Mouse (Mus musculus) right cerebral cortex, postnatal 4 days (tissue): Measurements from ENCODE around the gene Slc3a2.
"Not testable (repeated sequence)": the region's sequence is repeated elsewhere in the genome, so short reads cannot be mapped to it uniquely, and the experiment has no call there.

Experiments used
- DNase-seq: peaks from one replicate; pipeline ENCODE4 v3.0.0-alpha.2; 2022

Slc3a2 gene

GRCm38 (mm10) chr19:8726609-8727390 is 3.6 kb upstream of the Slc3a2 start:
- no peak for DNase-seq

DNA sequence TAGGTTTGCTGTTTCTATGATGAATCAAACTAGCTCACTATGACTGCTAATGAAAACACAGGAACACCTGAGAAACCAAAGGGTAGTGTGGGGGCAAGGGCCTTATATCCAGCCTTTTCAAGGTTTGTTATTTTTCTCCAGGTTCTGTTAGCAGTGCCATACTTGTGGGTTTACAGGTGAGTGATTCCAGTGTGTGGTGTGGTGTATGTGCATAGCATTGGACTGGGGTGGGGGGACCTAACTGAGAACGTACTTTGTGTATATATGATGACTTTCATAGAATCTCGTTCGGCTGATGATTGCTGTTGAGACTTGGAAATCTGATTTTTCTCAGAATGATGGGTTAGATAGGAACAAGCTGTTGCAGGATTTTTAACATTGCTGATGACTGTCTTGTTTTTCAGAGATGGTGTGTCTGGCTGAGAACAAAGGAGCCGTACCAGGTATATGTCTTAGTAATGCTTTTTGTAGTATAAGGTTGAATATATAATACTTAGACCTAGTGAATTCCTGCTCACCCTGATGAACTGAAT is 2.0 kb upstream of the Slc3a2 start:
- no peak for DNase-seq

DNA sequence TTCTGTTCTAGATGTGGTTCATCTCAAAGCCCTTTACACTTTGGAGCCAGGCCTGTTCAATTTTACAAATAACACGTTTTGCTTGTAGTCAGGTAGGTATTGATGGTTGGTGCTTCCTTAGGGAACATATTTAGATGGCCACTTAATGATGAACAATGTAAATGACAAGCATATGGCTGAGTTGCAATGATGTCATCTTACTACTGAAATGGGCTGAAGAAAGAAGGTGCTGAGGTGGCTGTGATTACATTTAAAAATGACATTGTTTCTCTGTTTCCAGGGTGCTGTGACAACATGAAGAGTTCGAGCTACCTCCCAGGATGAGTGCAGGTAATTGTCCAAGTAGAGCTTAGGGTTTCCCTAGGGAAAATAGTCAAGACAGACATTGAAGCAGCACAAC is 1.2 kb upstream of the Slc3a2 start:
- no peak for DNase-seq

GRCm38 (mm10) chr19:8723574-8724346 is 591 bp upstream of the Slc3a2 start:
- no peak for DNase-seq

- no peak for DNase-seq
Observed at GRCm38 (mm10) chr19:8722559-8722906, 636 bp downstream of the Slc3a2 start.

DNA sequence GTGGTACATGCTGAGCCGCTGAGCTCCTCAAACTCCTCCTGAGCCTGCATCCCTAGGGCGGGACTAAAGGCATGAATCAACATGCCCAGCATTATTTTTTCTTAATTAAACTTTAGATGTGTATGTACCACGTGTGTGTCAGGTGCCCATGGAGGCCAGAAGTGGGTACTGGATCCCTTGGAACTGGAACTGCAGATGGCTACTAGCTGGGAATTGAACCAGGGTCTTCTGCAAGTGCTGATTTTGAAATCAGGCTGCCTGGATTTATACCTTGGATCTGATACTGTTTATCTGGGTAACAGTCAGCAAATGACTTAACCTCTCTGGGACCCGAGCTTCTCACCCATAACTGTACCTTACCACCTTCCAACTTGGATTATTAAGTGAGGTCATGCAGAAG is 1.1 kb downstream of the Slc3a2 start:
- no peak for DNase-seq

DNA sequence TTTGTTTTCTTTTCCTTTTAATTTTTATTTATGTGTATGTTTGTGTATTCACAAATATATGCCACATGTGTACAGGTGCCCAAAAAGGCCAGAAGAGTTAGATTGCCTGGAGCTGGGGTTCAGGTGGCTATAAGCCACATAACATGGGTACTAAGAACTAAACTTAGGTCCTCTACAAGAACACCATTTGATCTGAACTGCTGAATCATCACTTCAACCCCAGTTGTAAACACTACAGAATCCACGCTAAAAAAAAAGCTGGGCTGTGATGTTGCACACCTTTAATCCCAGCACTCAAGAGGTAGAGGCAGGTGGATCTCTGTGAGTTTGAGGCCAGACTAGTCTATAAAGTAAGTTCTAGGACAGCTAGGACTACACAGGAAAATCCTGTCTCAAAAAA is 1.8 kb downstream of the Slc3a2 start:
- DNase-seq = no peak

- DNase-seq = not testable (repeated sequence)
Observed at GRCm38 (mm10) chr19:8719037-8719436, 4.1 kb downstream of the Slc3a2 start.

GRCm38 (mm10) chr19:8718357-8718756 is 4.8 kb downstream of the Slc3a2 start:
- peak; percentile 54 for DNase-seq

DNA sequence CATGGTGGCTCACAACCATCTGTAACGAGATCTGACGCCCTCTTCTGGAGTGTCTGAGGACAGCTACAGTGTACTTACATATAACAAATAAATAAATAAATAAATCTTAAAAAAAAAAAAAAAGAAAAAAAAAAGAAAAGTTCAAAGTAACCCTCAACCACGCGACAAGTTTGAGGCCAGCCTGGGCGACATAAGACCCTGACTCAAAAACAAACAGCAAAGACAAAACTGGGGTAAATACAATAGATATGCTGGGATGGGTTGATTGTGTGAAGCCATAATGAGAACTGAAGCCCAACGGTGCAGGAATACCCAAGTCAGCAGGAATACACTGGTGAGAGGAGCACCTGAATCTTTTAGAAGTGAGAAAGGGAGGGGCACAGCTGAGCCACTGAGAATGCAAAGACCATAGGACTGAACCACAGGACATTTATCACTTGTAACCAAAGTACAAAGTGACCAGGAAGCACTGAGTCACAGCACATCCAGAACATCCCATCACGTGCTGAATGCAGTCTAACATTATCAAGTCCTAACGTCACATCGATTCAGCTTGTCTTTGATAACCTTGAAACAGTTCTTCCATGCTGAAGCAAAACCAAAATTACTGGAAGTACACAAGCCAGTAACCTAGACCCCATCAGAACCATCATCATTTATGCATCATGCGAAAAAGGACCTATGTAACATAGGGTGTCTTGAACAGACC is 6.2 kb downstream of the Slc3a2 start:
- no peak for DNase-seq

DNA sequence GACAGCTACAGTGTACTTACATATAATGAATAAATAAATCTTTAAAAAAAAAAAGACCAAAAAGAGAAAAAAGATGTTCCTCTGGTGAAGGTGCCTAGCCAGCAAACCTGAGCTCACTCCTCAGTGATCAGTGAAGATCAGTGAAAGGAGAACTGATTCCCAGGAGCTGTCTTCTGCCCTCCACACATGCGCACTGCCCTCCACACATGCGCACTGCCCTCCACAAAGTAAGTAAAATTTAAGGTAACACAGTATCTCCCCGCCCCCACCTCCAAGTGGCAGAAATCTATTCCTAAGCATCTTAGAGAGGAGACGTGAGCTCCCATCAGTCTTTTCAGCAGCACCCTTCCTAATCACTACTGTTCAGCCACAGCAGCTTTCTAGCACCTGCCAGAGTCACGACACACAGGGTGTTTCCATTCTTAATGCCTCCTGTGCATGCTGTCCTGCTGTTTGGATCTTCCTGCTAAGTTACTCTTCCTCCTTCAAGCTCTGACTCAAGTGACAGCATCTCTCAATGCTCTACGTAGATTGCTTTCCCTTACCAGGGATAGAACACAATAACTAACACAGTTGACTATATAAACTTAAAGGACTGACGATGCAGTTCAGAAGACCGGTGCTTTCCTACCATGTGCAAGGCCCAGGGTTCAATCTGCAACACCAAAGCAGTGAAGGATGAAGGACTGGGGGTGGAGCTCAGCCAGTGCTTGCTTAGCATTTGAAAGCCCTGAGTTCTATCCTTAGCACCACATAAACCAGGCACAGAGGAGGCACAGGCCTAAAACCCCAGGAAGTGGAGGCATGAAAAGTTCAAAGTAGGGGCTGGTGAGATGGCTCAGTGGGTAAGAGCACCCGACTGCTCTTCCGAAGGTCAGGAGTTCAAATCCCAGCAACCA is 7.1 kb downstream of the Slc3a2 start:
- DNase-seq = no peak

DNA sequence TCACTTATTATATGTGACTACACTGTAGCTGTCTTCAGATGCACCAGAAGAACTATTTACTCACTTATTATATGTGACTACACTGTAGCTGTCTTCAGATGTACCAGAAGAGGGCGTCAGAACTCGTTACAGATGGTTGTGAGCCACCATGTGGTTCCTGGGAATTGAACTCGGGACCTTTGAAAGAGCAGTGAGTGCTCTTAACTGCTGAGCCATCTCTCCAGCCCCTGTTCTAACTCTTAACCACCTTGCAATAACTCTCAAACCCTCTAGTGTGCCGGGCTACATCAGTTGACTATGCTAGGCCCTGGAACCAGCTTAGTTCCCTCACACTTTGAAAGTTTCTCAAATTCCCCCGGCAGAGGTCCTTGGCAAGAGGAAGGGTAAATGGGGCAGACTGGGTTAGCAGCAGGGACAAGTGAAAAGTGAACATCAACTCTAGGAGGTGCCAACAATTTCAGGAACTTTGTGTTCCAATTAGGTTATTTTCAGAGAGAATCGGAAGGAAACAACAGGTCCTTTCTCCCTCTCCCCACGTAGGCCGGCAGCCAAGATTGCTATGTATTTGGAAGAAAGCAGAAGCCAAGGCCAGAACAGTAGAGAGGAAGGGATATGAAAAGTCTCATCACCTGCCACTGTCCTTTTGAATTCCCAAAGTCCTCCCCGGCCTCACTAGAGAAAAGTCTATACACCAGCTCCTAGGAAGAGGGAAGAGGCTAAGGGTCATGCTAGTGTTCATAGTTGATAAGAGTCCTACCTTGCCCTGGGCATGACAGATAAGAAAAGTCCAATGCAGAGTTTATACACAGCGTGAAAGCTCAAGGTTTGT is 8.3 kb downstream of the Slc3a2 start:
- DNase-seq = no peak

DNA sequence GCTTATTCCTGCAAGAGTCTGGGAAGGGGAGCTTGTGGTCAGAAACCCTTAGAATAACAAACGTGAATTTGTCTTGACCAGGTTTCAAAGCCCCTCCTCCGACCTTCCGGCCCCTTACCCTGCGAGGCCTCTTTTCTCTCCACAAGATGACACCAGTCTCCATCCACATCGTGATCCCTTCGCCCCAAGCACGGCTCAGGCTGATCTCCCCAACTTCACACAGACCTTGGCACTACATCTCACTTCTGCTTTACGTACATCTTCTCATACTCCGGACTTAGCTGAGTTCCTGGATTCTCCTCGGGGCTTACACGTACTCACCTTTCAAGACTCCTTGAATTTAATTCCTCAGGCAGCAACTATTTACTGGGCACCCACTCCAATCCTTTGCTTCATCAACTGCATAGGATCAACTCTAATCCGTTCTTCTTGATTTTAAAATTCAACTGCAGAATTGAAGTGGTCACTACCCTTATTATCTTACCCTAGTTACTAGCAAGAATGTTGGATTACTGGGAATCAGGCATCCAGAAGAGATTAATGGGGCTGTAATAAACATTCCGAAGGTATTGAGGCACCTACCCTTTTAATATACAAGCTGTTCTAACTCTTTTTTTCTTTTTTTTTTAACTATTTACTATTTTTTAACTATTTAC is 9.0 kb downstream of the Slc3a2 start:
- DNase-seq = no peak

DNA sequence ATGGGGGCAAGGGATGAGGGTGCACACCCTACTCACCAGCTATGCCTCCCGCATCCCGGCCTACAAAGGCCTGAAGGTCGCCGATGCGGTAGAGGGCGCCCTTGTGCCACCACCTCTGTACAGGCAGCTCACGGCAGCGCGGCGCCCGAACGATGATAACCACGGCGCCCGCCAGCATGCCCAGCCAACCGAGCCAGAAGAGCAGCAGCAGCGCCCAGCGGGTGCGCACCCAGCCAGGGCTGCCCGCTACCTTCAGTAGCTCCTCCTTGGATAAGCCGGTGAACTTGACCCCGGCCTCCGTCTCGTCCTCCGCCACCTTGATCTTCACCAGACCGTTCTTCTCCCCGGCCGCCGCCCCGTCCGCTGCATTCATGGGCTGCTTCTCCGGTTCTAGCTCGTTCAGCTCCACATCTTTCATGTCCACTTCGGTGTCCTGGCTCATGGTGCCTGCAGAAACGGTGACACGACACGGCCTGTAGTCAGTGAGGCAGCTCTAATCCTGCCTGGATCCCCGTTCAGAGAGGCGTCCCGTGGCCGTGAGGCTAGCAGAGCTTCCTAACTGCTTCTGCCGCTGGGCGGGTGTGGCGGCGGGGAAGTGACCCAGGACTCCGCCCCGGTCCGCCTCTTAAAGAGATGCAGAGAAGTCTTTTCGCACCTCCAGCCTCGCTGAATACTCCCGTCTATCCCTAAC is 9.7 kb downstream of the Slc3a2 start:
- peak; percentile 95 for DNase-seq

GRCm38 (mm10) chr19:8712870-8713305 is 10.3 kb downstream of the Slc3a2 start:
- peak; percentile 72 for DNase-seq

DNA sequence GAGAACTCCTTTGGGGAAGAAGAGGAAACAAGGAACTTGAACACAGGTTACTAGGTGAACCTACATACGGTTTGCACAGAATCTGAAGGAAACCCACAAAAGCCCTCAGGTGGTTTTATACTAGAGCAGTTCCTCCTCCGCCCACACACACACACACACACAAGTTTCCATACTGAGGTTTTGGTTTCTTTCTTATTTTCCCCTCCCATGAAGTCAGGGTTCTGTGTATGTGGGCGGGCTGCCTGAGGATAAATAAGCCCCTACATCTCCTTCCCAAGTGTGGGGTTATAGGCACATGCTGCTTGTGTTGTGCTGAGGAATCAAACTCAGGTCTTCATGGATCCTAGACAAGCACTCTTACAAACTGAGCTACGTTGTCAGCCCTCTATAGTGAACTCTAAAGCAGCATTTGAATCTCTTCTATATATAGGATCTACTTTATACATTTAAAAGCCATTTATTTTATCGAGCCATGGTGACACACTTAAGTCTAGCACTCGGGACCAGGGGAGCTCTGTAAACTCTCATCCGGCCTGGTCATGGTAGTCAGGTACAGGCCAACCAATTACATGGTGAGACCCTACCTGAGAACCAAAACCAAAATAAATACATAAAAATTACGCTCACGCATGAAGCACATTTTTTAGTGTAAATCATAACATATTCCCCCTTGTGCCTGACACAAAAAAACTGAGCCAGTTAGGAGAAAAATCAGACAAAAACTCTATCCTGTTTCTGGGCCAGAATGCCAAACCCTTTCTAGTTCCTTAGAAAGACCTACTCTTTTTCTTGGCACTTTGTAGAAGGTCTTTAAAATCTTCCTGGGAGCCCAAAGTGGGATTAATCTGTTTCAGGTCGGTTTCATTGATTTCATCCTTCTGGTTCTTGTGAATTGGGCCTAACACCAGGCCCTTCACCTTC is 11.0 kb downstream of the Slc3a2 start:
- DNase-seq = no peak

DNA sequence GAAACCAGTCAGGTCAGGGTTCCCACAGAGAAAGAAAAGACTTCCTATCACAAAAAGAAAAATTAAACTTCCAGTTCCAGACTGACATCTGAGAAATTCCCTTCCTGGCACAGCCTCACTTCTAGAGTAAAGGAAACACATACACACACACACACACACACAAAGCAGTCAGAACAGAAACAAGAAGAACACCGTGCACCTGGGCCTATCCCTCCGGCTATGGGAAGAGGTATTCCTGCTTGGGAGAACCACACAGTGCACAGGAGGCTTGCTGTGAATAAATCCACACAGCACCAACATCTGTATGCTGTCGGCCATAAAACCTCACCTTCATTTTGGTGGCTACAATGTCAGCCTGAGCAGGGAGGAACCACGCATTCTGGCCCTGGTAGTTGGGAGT is 11.7 kb downstream of the Slc3a2 start:
- no peak for DNase-seq

- no peak for DNase-seq
Observed at GRCm38 (mm10) chr19:8710057-8710456, 13.1 kb downstream of the Slc3a2 start.

DNA sequence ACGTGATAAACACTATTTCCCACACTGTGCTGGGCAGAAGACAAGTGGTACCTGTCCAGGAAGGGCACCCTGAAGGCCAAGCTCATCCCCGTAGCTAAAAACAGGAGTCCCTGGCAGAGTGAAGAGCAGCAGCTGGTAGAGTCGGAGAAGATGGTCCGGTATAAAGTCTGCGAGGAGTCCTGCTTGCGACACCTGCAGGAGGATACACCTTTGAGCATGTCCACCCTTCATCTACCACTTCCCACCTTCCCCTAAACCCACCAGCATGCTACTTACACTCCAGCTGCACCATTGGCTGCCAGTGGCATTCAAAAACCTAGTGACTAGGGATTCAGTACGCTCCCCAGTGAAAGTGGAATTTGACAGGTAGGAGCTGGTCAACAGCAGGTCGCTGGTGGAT is 14.2 kb downstream of the Slc3a2 start:
- no peak for DNase-seq
